Mouse (Mus musculus) skeletal muscle tissue, adult 2 months (tissue): Measurements from ENCODE around the gene C2cd4a.

Source experiments
- DNase-seq: peaks from one replicate; pipeline ENCODE4 v3.0.0-alpha.2; 2012; ENCODE audit warnings: low read depth, low spot score

Gene C2cd4a

DNA sequence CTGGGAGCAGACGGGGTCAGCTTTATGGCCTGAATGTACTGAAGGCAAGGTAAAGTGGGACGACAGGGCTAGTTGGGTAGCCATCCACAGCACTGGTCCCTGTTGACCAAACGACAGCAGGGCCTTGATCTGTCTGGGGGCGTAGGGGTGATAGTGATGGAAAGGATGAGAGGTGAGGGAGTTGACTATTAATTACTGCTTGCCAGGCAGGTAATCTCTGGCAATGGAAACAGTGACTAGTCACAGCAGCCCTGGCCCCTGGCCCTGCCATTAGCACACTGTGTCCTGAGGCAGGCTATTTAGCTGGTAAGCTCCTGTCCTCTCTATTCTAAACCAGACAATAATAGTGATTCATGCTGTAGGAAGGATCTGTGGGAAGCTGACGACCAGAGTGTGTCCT is 39.7 kb downstream of the C2cd4a start:
- DNase-seq, result no peak

GRCm38 (mm10) chr9:67787671-67788070 is 44.5 kb downstream of the C2cd4a start:
- DNase-seq, result no peak

DNA sequence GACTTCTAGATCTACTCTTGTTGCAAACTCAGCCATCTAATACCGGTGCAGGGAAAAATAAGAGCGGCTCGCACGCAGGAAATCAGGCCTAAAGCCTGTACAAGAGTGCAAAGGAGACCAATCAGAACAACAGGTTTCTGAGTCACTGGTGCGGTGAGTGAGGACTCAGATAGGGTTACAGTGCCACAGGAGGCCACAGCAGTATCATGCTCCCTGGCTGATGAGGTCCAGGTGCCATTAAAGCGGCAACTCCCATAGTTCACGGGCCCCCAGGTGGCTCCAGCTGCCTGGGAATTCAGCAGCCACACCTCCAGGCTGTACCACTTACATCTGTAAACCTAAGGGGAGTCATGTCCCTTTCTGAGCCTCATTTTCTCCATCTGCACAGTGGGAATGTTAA is 45.8 kb downstream of the C2cd4a start:
- no peak for DNase-seq

DNA sequence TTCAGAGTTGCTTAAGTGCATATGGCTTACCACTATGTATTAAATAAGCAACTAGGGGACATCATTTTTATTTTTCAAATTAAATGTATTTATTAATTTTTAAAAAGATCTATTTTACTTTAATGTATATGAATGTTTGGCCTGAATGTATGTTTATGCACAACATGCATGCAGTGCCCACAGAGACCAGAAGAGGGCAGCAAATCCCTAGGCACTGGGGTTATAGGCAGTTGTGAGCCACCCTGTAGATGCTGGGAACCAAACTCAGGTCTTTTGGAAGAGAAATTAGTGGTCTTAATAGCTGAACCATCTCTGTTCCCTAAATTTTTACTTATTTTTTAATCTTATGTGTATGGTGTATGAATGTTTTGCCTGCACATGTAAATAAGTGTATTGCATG is 48.2 kb downstream of the C2cd4a start:
- no peak for DNase-seq

DNA sequence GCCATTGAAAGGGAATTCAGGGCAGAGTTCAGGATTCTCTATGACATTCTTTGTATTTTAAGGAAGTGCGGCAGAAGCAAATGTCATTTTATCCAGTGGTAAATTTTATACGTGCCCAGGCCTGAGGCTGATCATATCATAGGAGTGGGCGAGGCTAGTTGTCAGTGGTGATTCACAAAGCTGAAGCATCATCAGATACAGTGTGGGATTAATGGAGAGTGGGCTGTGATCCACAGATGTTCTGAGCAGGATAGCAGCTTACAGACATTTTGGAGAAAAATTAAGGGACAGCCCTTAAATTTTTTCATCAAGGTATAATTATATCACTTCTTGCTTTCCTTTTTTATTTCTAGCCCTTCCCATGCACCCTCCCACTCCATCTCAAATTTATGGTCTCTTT is 48.7 kb downstream of the C2cd4a start:
- DNase-seq, result no peak

GRCm38 (mm10) chr9:67782786-67783185 is 49.3 kb downstream of the C2cd4a start:
- no peak for DNase-seq
